Mouse (Mus musculus) frontal cortex, postnatal 25 days (tissue): ENCODE measurements around the gene Vsx1.

Source experiments
- DNase-seq, 2 experiments: peaks; one replicate each; pipeline ENCODE4 v3.0.0; 2022; ENCODE audit warnings: low spot score in 2 of 2

The Vsx1 gene

DNA sequence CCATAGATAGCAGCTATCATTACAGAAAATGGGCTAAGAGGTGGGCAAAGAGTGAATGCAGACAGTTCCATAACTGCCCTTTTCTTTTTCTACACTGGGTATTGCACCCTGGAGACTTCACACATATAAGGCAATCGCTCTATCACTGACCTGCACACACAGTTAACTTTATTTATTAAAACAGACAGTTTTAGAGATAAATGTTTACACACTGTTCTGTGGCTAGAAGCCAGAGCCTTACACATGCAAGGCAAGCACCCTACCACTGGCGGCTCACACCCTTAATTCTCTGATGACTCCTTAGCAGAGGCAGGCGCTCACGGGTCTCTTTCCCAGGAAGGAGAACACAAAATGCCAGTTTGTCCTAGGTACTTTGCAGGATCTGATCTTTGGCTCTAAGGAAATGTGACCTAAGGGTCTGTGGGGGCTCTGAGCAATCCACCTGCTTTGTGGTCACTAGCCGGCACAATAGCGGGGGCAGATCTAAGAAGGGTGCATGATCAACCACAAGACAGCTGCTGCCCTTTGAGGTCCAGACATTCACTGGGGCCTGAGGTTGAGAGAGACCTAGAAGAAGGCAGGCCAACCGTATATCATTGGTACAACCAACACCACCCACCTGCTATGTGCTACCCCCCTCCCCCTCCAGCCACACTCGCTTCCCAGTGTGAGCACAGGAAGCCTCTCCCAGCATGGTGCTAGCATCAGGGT lies 42.6 kb downstream of the Vsx1 start:
- no peak for DNase-seq

GRCm38 (mm10) chr2:150645225-150645624 lies 43.9 kb downstream of the Vsx1 start:
- DNase-seq, result no peak

DNA sequence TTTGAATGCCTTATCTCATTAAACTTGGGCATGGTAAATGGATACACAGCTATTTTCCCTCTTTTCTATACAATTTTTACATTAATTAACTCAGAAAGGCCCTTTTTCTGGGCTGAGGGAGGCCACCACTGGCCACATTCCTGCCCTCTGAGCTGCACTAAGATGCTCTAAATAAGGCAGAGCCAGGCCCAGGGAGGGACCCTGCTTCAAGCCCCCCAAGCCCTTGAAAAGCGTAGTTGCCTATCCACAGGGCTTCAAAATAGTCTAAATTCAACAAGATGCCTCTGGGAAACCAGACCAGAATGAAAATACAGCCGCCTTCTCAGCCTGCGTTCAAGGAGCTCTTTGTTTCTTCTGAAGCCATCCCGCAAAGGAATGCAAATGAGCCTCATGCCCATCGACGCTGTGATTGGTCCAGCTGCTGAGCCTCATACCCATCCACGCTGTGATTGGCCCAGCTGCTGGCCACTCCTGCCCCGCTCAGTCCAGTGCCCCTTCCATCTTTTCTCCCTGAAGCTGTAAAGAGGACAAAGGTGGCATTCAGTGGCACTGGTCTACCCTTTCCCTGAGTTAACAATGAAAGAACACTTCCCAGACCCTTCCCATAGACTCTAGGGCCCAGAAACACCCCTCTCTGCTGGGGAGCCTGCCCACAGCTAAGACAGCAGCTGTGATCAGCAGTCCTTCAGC lies 45.3 kb downstream of the Vsx1 start:
- DNase-seq, result peak in 1 of 2 experiments; percentile 35

- no peak for DNase-seq
Observed at GRCm38 (mm10) chr2:150643166-150643565, 46.0 kb downstream of the Vsx1 start.

DNA sequence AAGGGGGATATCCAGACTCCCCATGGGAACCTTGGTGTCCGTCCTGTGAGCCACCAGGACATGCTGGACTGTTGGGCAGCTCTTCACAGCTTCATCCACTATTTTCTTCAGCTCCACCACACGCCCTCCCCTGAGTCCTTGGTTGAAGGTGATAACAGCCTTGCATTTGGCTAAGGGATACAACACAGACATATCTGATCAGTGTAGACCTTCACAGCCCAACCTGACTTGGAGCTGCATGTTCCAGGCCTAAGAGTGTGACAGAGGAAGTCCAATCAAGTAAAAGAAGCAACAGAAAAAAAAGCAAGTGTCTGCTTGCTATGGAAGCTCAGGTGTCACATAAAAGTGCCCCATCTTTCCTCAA lies 50.8 kb downstream of the Vsx1 start:
- DNase-seq, result no peak

GRCm38 (mm10) chr2:150637702-150638369 lies 51.3 kb downstream of the Vsx1 start:
- no peak for DNase-seq

DNA sequence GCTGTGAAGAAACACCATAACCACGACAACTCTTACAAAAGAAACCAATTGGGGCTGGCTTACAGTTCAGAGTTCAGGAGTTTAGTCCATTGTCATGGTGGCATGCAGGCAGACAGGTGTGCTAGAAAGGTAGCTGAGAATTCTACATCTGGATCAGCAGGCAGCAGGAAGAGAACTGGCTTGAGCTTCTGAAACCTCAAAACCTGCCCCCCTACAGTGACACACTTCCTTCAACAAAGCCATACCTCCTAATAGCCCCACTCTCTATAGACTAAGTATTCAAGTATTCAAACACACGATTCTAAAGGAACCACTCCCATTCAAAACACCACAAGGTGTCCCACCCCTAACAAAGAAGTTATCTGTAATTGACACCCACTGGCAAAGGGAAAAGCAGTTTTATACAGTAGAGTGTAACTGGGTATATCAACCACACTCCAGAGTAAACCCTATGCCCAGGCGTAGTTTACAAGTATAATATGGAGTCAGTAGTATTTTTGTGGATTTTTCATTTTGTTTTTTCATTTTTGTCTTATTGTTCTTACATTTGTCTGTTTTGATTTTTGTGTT lies 53.2 kb downstream of the Vsx1 start:
- DNase-seq, result no peak
